Mouse (Mus musculus) urinary bladder, postnatal 25 days (tissue): Measurements from ENCODE around the gene Cd99l2.

Experiments
- DNase-seq: peaks from one replicate; pipeline ENCODE4 v3.0.0; 2022; ENCODE audit warnings: low spot score

Cd99l2 gene

DNA sequence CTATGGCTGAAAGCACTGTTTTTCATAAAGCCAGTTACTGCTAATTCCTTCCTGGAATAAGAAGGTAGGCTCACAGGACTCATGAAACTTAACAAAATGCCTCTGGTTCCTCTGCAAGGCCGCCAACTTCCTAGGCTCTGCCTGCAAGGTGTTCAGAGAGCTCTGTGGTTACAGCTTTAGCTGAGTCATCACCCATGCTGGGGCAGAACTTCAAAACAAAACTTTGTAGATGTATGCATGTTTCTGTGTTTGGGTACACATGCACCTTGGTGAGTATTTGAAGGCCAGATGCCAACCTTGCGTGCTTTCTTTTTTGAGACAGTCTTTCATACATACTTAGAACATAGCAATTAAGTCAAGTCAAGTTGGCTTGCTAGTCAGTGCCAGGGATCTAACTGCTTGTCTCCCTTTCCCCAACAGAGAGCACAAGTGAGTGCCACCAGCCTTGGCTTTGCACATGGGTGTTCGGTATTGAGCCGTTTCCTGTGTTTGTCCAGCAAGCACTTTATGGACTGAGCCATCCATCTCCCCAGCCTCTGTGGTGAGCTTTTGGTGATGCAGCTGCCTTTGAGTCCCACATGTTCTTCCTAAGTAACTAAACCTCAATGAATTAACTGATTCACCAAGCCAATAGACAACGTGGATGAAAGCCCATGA is 23.9 kb downstream of the Cd99l2 start:
- no peak for DNase-seq

GRCm38 (mm10) chrX:71467491-71467890 is 25.2 kb downstream of the Cd99l2 start:
- DNase-seq: no peak

GRCm38 (mm10) chrX:71465417-71465816 is 27.2 kb downstream of the Cd99l2 start:
- no peak for DNase-seq

DNA sequence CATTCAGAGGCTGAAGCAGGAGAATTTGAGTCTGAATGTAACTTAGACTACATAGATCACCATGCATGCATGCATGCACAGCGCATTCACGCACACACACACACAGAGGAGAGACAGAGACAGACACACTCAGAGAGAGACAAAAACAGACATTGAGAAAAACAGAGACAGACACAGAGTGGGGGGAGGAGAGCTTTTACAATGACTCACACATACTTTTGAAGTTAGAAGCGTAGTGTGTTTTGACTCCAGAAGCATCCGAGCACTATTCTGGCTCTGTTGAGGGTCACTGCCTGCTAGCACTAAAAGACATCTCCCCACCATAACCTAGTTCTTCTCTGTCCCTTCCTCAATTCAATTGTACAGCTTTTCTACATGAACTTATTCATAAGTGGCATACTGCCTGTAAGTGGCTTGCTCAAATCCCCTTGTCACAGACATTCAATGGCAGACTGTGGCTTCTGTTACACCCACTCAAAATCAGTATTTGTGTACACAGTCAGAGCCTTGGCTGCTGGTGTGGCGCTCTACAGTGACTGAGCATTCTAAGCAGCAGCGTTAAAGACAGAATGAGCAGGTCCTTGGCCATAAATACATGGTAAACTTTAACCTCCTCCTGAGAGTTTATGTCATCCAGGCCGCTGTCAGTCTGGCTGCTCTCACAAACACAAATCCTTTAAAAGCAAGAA is 28.4 kb downstream of the Cd99l2 start:
- no peak for DNase-seq

- DNase-seq: no peak
These were observed 36.4 kb downstream of the Cd99l2 start for GRCm38 (mm10) chrX:71456078-71456737.

DNA sequence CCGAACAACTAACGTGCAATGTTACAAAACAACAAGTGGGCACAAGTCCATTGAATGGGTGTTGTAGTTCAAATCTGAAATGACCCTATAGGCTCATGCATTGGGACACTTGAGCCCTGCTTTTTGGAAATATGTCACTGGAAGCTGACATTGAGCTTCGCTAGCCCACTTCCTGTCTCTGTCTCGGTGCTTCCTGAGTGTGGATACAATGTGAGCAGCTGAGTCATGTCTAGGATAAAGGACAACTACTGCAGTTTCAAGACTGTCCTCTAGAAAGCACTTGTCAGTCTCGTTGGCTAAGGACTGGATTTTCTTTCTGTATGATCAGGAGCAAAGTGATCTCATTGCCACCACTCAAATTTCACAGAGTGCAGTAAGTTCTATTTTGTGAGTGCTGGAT is 49.7 kb downstream of the Cd99l2 start:
- DNase-seq: no peak

- no peak for DNase-seq
These were observed 53.2 kb downstream of the Cd99l2 start for GRCm38 (mm10) chrX:71439473-71439872.

DNA sequence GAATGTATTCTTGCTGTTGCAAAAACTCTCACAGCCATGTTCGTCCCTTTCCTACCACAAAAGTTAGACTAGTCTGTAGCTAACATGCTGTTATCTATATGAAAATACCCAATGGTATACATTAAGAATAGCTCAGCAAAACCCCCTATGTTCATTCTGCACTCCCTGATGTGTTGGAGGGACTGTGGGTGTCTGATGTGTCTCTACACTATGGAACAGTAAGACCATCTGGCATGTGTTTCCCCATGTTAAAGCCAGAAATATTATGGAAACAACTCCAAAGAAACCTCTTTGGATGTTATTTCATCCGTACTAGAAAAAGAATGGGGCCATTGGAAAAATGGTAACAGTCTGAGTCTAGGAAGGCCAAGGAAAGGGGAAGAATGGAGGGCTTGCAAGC is 57.1 kb downstream of the Cd99l2 start:
- DNase-seq: no peak

GRCm38 (mm10) chrX:71434860-71435259 is 57.8 kb downstream of the Cd99l2 start:
- no peak for DNase-seq

GRCm38 (mm10) chrX:71434448-71434847 is 58.2 kb downstream of the Cd99l2 start:
- no peak for DNase-seq

DNA sequence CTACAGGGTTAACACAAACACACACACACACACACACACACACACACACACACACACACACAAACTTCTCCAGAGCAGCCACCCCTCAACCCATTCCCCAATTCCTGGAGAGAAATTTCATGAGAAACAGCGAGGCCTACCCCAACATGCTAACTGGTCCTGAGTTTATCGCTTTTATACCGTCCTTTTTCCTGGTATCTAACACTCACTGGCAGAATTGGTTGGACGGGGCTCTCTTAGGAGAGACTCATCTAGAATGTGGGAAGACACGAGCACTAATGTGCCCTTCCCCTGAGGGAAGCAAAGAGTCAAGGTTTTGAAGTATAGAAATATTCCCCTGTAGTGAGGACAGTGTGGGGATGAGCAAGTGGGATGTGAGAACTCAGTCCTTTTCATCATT is 61.7 kb downstream of the Cd99l2 start:
- DNase-seq: no peak

- no peak for DNase-seq
These were observed 65.2 kb downstream of the Cd99l2 start for GRCm38 (mm10) chrX:71427491-71427890.

DNA sequence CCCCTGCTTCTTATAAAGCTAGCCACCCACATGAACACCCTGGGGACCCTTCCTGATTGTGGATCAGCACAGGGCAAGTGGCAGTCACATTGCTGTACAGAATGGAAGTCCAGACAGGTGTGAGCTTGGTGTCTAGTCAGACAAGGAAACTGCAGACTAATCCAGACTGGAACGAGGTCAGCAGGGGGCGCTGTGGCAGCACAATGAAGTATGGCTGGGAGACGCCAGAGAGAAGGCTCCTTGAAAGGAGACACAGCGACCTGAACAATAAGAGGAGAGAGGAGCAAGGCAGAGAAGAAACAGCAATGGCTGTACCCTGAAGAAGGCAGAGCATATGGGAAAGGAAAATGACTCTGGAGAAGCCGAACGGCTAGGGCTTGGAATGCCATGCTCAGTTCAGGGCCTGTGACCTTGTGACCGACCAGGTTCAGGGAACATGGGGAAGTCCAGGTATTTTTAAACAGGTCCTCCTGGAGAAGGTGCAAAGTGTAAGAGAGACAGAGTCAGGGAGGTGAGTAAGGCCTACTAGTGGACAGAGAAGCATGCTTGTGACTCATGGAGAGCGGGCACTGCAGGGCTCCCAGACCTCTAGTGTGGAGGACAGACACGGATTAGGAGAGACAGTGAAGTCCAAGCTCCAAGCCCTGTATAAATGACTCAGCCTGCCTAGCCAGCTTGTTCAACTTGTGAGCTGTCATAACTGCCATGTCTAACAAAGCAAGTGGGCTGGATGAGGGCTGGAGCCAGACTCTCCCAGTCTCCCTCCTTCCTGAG is 66.7 kb downstream of the Cd99l2 start:
- peak; percentile 77 for DNase-seq

DNA sequence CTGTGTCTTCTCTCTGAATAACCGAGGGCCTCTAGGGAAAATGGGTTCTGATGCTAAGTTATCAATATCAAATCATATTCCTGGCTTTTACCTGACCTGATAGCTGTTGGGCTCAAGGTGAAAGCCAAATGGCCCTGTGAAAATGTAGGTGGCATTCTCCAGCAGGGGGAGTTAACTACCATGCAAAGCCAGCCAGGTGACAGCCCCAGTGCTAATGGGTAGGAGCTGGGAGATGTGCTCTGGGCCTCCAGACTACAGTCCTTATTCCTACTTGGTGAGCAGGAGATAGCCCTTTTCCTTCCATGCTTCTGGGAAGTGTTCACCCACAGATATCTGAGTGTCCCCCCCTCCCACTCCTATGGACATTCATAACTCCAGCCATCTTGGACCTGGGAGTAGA is 67.8 kb downstream of the Cd99l2 start:
- no peak for DNase-seq

GRCm38 (mm10) chrX:71413616-71414015 is 79.0 kb downstream of the Cd99l2 start:
- no peak for DNase-seq

DNA sequence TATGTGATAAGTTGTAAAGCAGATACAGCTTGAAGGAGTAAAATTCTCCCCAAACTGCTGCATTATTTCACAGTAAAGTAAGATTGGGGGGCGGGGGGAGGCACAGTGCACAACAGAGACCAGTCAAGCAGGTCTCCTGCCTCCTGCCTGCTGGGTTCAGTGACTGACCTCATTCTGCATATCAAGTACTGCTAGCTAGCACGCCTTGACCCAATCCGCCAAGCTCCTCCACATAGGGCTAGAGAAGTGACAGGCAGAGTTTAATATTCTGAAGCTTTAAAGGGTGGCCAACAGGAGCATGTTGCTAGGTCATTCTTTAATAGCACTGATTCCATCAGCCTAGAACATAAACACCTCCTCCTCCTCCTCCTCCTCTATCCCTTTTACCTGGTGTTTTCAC is 79.9 kb downstream of the Cd99l2 start:
- DNase-seq: no peak

DNA sequence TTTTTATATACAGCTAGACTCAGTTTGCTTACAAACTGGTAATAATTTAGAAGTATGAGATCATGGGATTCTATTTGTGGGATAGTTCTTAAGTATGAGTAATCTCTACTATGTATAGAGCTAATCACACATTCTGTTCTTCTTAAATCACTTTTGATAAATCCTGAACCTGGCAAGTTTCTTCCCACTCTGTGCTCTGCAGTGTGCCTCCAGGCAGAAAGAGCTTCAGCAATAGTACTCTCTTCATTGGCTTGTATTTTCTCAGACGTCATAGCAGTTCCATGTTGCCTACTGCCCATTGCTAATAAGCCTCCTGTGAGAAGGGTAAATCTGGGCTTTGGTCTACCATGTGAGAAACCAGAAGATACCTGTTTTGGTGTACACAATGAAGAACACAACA is 84.3 kb downstream of the Cd99l2 start:
- no peak for DNase-seq

DNA sequence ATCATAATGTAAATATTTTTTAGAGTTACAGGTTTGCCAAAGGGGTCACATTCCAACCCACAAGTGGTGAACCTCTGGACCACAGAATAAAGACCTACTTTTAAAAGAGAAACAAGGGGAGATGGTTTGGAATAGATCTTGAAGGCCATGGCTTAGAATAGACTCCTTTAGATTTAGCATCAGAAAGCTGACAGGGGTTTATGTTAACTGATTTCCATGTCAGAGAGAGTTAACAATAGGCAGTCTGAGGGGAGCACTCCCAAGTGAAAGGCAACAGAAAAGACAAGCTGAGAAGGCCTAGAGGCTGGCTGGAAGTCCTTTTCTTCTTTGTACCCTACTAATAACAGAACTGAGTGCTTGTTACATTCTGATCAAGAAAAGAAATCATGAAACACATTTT is 86.4 kb downstream of the Cd99l2 start:
- no peak for DNase-seq

- DNase-seq: no peak
These were observed 96.3 kb downstream of the Cd99l2 start for GRCm38 (mm10) chrX:71396326-71396725.

GRCm38 (mm10) chrX:71381571-71381970 is 111.1 kb downstream of the Cd99l2 start:
- DNase-seq: no peak

GRCm38 (mm10) chrX:71378435-71378834 is 114.2 kb downstream of the Cd99l2 start:
- no peak for DNase-seq

DNA sequence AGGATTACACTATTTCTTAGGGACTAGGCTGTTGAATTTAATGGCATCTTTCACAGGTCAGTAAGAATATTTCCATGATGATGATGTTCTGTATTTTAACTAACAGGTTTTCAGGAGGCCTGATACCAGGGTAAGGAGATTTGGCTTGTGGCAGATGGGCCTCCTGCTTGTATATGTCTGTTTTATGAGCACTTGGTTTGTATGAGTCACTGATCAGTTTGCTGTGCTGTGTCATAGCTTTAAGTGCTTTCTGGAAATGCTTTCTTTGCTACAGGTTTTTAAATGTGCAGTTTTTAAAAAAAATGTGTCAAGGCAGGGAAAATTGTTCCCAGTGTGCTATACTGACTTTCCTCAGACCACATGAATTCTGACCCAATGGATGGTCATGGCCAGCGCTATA is 115.9 kb downstream of the Cd99l2 start:
- no peak for DNase-seq
